Mouse (Mus musculus) monocyte, adult 5-6 weeks (primary cell): ENCODE data around the gene Klhl40. TPM values are rescaled to one million over a fixed set of nuclear protein-coding genes. Genes with fewer than 3 reads are reported as not detected.
A peak's percentile ranks its signal among the peaks of the same experiment; 100 is the strongest.

Experiments used
- ATAC-seq: fragments of 153-309, 156-312 bp; replicated peaks from 2 replicates; pipeline ENCODE4 v1.8.0; 2017; ENCODE audit warnings: mild to moderate bottlenecking; ENCODE audit not compliant: low TSS enrichment, insufficient number of reproducible peaks, severe bottlenecking, poor library complexity, low FRiP score
- total RNA-seq: library from RNA; stranded (forward); fragments of 200-1000, 200-491, 200-594 nt; gene quantifications from 3 replicates; pipeline ENCODE4 v1.2.3, GENCODE M21; 2017

Gene Klhl40
- total RNA-seq, 1 experiment from 2014 or later = not detected

DNA sequence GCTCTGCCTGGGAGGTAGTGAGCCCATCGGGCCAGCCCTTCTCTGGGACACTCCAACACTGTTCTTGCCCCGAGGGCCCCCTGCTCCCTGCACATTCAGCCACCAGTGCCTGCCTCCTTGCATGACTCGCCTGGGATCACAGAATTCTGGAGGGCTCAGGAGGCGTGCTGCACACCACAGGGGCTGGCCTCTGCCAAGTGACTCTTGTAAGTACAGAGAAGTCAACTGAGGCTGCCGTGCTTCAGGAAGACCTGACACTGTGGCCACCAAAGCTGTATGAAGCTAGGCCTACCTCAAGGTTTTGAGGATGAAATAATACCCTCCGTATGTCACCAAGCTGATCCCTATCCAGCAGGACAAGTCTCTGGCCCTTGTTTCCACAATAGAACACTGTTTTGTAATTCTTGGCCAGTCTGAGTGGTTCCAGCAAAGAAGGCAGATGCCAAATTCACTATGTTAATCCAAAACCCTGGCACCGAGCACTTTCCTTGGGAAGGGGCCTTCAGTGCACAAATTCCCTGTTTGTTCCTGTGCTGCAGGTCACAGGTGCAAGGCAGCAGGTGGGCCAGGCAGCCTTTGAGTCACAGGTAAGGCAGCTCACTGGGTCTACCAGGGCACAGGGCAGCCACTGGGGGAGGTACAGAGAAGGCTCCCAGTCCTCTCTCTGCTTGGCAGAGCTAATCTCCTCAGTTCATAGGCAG lies 42.5 kb downstream of the Klhl40 start:
- no peak for ATAC-seq

DNA sequence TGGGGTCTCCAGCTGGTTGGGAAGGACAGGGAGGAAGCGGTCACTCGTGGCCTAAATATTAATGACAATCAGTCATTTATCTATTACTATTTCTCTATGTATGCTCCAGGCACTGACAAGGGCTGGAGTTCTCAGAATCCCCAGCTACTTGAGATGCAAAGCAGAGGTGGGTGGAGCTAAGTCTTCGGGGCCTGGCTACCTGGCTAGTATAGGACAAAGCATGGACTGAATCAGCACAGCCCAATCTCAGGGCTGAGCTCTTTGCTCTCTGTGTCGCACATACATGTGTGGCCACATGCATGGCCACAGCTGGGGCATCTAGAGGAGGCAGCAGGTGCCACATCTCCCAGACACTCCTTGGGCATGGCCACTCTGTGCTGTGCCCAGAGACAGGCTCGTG lies 43.4 kb downstream of the Klhl40 start:
- ATAC-seq = no peak

DNA sequence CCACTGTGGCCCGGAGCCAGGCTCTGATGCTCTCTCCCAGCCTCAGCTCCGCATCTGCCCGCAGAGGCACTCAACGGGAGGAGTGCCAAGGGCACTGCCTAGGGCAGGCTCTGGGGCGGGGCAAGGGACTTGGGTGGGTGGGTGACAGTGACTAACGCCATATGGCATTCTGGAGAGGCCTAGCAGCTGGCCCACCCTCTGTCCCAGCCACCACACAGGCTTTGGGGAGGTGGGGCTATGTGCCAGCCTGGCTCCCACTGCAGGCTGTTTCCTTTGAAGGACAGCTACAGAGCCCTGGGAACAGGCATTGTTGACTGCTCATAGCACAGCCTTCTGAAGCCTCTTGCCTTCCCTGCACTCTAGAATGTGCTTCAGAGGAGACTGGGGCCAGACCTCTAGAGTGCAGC lies 45.2 kb downstream of the Klhl40 start:
- no peak for ATAC-seq

DNA sequence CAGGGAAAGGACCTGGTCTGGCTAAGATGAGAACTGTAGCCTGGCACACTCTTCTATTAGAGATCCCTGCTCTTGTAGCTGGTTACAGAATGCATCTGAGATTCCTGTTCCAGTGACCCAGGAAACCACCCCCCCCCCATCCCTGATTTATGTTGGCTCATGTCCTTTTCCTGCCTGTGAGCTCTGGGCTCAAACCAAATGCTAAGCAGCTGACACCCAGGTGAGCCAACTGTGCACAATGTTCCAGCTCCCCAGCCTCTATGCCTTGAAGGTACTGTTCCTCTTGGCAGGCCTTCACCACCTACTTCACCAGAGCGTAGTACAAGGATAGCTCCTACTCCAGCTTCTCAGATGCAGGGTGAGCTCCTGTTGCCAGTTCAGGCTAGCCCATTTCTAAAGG lies 45.6 kb downstream of the Klhl40 start:
- ATAC-seq = no peak

DNA sequence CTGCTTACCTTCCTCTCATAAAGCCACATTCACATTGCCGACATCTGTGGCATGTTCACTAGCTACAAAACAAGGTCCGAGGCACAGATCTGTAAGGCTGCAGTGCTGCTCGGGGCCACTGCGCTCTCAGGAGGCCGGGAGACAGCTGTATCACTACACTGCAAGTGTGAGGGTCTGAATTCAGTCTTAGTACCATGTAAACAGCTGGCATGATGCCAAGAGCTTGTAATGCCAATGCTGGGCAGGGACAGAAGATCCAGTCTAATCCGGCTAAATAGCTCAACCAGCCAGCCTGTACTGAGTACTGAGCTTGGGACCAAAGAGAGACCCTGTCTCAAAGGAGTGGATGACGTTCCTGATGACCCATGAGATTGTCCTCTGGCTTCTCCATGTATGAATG lies 46.6 kb downstream of the Klhl40 start:
- ATAC-seq = no peak

DNA sequence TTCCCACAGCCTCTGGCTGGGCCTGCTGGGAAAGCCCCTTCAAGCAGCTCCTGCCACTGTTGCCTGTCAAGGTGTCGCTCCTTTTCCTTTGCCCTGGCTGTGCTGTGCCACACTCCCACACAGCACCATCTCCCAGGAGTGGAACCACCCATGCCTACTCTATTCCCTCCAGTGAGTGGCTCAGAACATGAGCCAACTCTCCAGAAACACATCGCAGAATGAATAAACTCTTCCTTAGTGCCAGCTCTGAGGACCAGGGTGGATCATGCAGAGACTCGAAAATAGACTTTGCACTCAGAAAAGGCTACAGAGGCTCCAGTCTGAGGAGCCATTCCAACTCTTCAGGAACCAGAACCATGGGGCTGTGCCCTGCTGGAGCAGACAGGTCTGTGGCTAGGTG lies 48.9 kb downstream of the Klhl40 start:
- no peak for ATAC-seq

DNA sequence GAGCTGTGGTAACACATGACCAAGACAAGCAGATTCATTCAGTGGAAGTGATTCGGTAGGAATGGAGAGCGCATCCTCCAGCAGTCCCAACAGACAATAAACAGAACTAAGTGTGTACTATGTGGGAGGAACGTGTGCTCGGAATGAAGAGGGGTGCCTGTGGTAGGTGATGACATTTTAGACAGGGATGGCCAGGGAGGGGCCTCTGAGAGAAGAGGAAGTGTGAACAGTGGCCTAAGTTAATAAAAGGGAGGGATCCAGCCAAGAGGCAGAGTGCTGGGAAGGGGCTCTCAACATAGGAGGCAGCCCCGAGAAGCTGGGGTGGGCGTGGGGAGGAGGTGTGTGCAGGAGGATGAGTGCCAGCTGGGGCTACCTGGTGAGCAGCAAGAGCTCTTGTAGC lies 50.9 kb downstream of the Klhl40 start:
- no peak; the same call in 1 of the 2 replicates for ATAC-seq

DNA sequence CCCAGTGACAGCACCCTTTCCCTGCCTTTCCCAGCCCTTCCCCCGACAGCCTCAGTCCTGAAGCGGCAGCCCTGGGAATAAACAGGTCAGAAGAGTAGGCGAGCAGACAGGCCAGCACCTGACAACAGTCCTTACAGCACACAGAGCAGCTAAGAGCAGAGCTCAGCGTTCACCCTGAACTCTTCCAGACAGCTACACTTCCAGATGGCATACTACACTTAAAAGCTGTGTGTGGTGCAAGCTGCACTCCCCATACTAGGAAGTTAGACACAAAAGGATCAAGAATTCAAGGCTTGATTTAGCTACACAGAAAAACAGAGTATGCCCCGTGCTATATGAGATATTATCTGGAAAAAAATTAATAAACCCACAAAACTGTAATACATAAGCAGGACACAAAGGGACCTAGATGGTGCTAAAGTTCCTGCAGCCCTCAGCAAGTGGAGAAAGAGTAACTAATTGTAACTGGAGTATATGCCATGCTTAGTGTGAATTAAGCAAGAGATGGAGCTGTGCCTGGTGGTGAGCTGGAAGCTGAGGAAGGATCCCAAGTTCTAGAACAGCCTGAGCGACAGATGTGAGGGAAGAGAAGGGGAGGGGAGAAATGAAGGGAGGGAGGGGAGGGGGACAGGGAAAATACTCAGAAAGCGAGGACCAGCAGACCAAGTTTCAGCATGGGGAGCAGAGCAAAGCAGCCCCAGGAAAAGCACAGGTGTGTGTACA lies 52.0 kb downstream of the Klhl40 start:
- ATAC-seq = no peak

DNA sequence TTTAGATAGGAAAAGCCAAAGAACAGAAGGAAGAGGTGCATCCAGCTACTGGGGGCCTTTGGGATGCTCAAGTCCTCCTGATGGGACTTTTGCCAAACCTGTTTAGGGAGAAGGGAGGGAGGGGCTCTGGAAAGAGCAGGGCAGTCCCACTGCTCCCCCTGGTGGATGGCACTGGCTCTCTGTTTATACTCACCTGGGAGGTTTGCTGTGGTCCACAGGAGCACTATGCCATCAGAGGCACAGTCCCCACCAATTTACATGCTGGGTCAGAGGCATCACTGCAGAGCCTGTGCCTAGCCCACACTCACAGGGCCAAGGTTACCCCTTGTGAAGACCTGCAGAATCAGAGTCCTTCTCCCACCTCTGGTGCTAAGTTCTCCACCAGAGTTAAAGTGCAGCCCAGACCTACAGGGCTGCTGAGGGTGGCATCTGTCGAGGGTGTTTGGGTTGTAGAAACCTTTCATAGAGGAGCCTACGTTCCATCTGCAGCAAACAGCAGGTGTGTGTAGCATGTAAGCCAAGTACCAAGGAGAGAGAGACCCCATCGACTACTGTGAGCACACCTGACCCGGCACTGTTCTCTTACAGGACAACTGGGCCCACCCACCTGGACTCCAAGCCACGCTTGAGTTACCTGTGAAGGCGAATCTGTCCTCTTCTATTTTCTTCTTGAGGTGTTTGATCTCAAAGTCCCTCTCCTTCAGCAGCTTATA lies 53.0 kb downstream of the Klhl40 start:
- no peak for ATAC-seq

DNA sequence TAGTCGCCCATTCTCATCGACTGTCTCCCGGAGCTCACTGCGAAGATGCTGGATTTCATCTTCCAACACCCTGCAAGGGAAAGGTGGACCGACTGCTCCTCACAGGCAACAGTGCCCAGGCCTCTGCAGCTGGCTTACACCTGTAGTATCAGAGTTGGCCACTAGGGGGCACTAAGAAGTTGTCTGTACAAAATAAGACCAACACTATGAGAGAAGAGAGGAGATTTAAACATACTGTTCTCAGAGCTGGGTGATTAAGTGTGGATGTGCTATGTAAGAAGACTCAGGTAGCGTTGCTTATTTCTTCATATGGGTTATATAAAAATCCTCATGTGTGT lies 53.5 kb downstream of the Klhl40 start:
- peak; percentile 54 for ATAC-seq

Other genes starting within 250 kb of the Klhl40 start
- not detected in 3 replicates for gene Lyzl4, start 135.5 kb upstream of the Klhl40 start, total RNA-seq
- gene Vipr1, start 134.9 kb upstream of the Klhl40 start, total RNA-seq = 0.29 to 0.78 TPM (median 0.32 TPM) in 3 replicates
- gene Sec22c, start 72.1 kb upstream of the Klhl40 start, total RNA-seq = 1.1 to 4.3 TPM (median 3.0 TPM) in 3 replicates
- gene Ss18l2, start 67.3 kb upstream of the Klhl40 start, total RNA-seq = 14.6 to 46.7 TPM (median 28.7 TPM) in 3 replicates
- gene Nktr, start 58.4 kb upstream of the Klhl40 start, total RNA-seq = 193 to 365 TPM (median 198 TPM) in 3 replicates
- not detected in 3 replicates for gene Zfp651, start 18.3 kb upstream of the Klhl40 start, total RNA-seq
- not detected in 3 replicates for gene Hhatl, start 14.9 kb downstream of the Klhl40 start, total RNA-seq
- 0.53 to 0.58 TPM in 2 of 3 replicates, not detected in the other for gene Ccdc13, start 61.9 kb downstream of the Klhl40 start, total RNA-seq
- 32.4 to 39.0 TPM (median 35.7 TPM) in 3 replicates for gene Higd1a, start 80.8 kb downstream of the Klhl40 start, total RNA-seq
- 0.29 to 4.3 TPM (median 3.2 TPM) in 3 replicates for gene Ackr2, start 120.7 kb downstream of the Klhl40 start, total RNA-seq
- gene Cyp8b1, start 138.7 kb downstream of the Klhl40 start, total RNA-seq = not detected in 3 replicates
- gene Fam198a, start 173.4 kb downstream of the Klhl40 start, total RNA-seq = not detected in 3 replicates
- not detected in 3 replicates for gene Pomgnt2, start 219.5 kb downstream of the Klhl40 start, total RNA-seq